Mouse (Mus musculus) embryonic facial prominence, embryonic 13.5 days (tissue): ENCODE data around the gene Vmn1r222. TPM values are rescaled to one million over a fixed set of nuclear protein-coding genes. Genes with fewer than 3 reads are reported as not detected.
"Not testable (repeated sequence)": the region's sequence is repeated elsewhere in the genome, so short reads cannot be mapped to it uniquely, and the experiment has no call there.

Source experiments
- ATAC-seq: fragments of 200-750 bp; cut with Nextera tagmentation; 2 replicates; pipeline ENCODE4 v1.8.0; 2017; ENCODE audit warnings: low read depth; ENCODE audit not compliant: insufficient number of reproducible peaks, insufficient read depth, low FRiP score, low TSS enrichment
- H3K27ac ChIP-seq: fragments of 300-500 bp; sonication (generic); 2 replicates; pipeline ENCODE4 v1.5.1; 2015; ENCODE audit warnings: moderate library complexity, mild to moderate bottlenecking, inconsistent platforms
- H3K27me3 ChIP-seq: fragments of 300-500 bp; sonication (generic); 2 replicates; pipeline ENCODE4 v1.6.1; 2015; ENCODE audit warnings: mild to moderate bottlenecking, inconsistent platforms
- H3K36me3 ChIP-seq: fragments of 300-500 bp; sonication (generic); 2 replicates; pipeline ENCODE4 v1.6.1; 2015; ENCODE audit warnings: mild to moderate bottlenecking, inconsistent platforms
- H3K4me1 ChIP-seq: fragments of 300-500 bp; sonication (generic); 2 replicates; pipeline ENCODE4 v1.6.1; 2015; ENCODE audit warnings: inconsistent platforms
- H3K4me2 ChIP-seq: fragments of 300-500 bp; sonication (generic); 2 replicates; pipeline ENCODE4 v1.6.1; 2015; ENCODE audit warnings: moderate library complexity, mild to moderate bottlenecking, inconsistent platforms
- H3K4me3 ChIP-seq: fragments of 300-500 bp; sonication (generic); 2 replicates; pipeline ENCODE4 v1.5.1; 2015; ENCODE audit warnings: mild to moderate bottlenecking, inconsistent platforms
- H3K9ac ChIP-seq: fragments of 300-500 bp; sonication (generic); 2 replicates; pipeline ENCODE4 v1.6.1; 2015; ENCODE audit warnings: mild to moderate bottlenecking, inconsistent platforms
- H3K9me3 ChIP-seq: fragments of 300-500 bp; sonication (generic); 2 replicates; pipeline ENCODE4 v1.6.1; 2016; ENCODE audit warnings: inconsistent platforms
- whole genome bisulfite sequencing: fragments of 180-500 bp; shearing (Covaris S2); methylation state at CpG from one replicate; pipeline ENCODE4 v1.1.7; 2015; ENCODE audit warnings: mixed read lengths; 5-methylcytosine and 5-hydroxymethylcytosine counted together
- polyA plus RNA-seq: library from polyadenylated mRNA; unstranded; fragments of >200 nt; fragmentation: Nextera tagmentation; extraction: Ambion mirVana; gene quantifications from 2 replicates; pipeline ENCODE4 v1.2.1, GENCODE M21; 2015

Gene Vmn1r222
- not detected in 2 replicates for polyA plus RNA-seq

GRCm38 (mm10) chr13:23235847-23236246 is at the start of gene Vmn1r222:
Gene Vmn1r222, minus strand, starts transcription at chr13:23235947.
- not testable (repeated sequence) for ATAC-seq, H3K4me2 ChIP-seq, H3K27ac ChIP-seq, H3K9me3 ChIP-seq, H3K27me3 ChIP-seq, H3K4me3 ChIP-seq, H3K36me3 ChIP-seq, H3K9ac ChIP-seq, H3K4me1 ChIP-seq

GRCm38 (mm10) chr13:23285191-23285920 is 49.6 kb upstream of the Vmn1r222 start:
- H3K27ac ChIP-seq = no peak overlapping the region
- ATAC-seq = 0 out of 2 replicates have a peak, but pooled peaks have one; percentile 37
- H3K9me3 ChIP-seq = no peaks in the 10 kb centered on the region
- no peaks in the 10 kb centered on the region for H3K36me3 ChIP-seq
- peak overlapping the region; percentile 78 for H3K4me2 ChIP-seq
- H3K9ac ChIP-seq = peak overlapping the region; percentile 68
- 2% methylated on average over 22 of the region's 22 CpGs for WGBS
- H3K4me3 ChIP-seq = peak overlapping the region; percentile 49
- H3K4me1 ChIP-seq = peaks cover 8% of the 10 kb centered on the region
- H3K27me3 ChIP-seq = peaks cover 47% of the 10 kb centered on the region

GRCm38 (mm10) chr13:23279992-23280391 is 44.2 kb upstream of the Vmn1r222 start:
- Histone ChIP-seq H3K4me2 (no peak overlapping the region), H3K4me3 (no peak overlapping the region), H3K9me3 (no peaks in the 10 kb centered on the region), H3K27ac (no peak overlapping the region), H3K27me3 (peaks cover 6% of the 10 kb centered on the region), H3K9ac (no peak overlapping the region), H3K4me1 (no peaks in the 10 kb centered on the region), H3K36me3 (no peaks in the 10 kb centered on the region)
- ATAC-seq = no peak
- WGBS = 94% methylated on average over 3 of the region's 3 CpGs

- Histone ChIP-seq H3K4me3 (no peak overlapping the region), H3K9ac (no peak overlapping the region), H3K27ac (no peak overlapping the region), H3K4me1 (no peaks in the 10 kb centered on the region), H3K27me3 (peaks cover 3% of the 10 kb centered on the region), H3K4me2 (no peak overlapping the region), H3K36me3 (no peaks in the 10 kb centered on the region), H3K9me3 (no peaks in the 10 kb centered on the region)
- ATAC-seq = no peak
- 80% methylated on average over 4 of the region's 4 CpGs for WGBS
These were observed 43.8 kb upstream of the Vmn1r222 start for GRCm38 (mm10) chr13:23279576-23279975.

- Histone ChIP-seq H3K36me3 (no peaks in the 10 kb centered on the region), H3K27ac (no peak overlapping the region), H3K4me1 (peaks cover 6% of the 10 kb centered on the region), H3K4me2 (peak overlapping the region; percentile 62), H3K9ac (peak overlapping the region; percentile 51), H3K9me3 (no peaks in the 10 kb centered on the region), H3K4me3 (peak overlapping the region; percentile 40), H3K27me3 (peaks cover 12% of the 10 kb centered on the region)
- 2% methylated on average over 34 of the region's 34 CpGs for WGBS
- ATAC-seq = no peak
These were observed 34.8 kb upstream of the Vmn1r222 start for GRCm38 (mm10) chr13:23270321-23271101.

- H3K9me3 ChIP-seq = no peaks in the 10 kb centered on the region
- 24% methylated on average over 11 of the region's 11 CpGs for WGBS
- H3K4me1 ChIP-seq = peaks cover 6% of the 10 kb centered on the region
- no peaks in the 10 kb centered on the region for H3K36me3 ChIP-seq
- no peak for ATAC-seq
- peak overlapping the region; percentile 62 for H3K4me2 ChIP-seq
- no peak overlapping the region for H3K27ac ChIP-seq
- peak overlapping the region; percentile 40 for H3K4me3 ChIP-seq
- no peak overlapping the region for H3K9ac ChIP-seq
- H3K27me3 ChIP-seq = peaks cover 12% of the 10 kb centered on the region
These were observed 33.9 kb upstream of the Vmn1r222 start for GRCm38 (mm10) chr13:23269681-23270080.

- not testable (repeated sequence) for H3K9me3 ChIP-seq, H3K27ac ChIP-seq, H3K4me1 ChIP-seq, ATAC-seq, H3K9ac ChIP-seq, H3K36me3 ChIP-seq, H3K4me3 ChIP-seq
- WGBS = 43% methylated on average over 4 of the region's 4 CpGs
- H3K27me3 ChIP-seq = peaks cover 12% of the 10 kb centered on the region
- H3K4me2 ChIP-seq = peak overlapping the region; percentile 62; the same call in 1 of the 2 replicates
These were observed 33.4 kb upstream of the Vmn1r222 start for GRCm38 (mm10) chr13:23269127-23269526.

- H3K9ac ChIP-seq, H3K27ac ChIP-seq, H3K4me1 ChIP-seq, H3K9me3 ChIP-seq, H3K4me2 ChIP-seq, H3K4me3 ChIP-seq, ATAC-seq, H3K36me3 ChIP-seq: not testable (repeated sequence)
- H3K27me3 ChIP-seq = peaks cover 12% of the 10 kb centered on the region
- WGBS = 76% methylated on average over 3 of the region's 3 CpGs
These were observed 32.9 kb upstream of the Vmn1r222 start for GRCm38 (mm10) chr13:23268606-23269005.

- no peak for ATAC-seq
- Histone ChIP-seq H3K4me2 (no peak overlapping the region), H3K4me1 (no peaks in the 10 kb centered on the region), H3K27ac (no peak overlapping the region), H3K9me3 (no peaks in the 10 kb centered on the region), H3K9ac (no peak overlapping the region), H3K36me3 (no peaks in the 10 kb centered on the region), H3K4me3 (no peak overlapping the region), H3K27me3 (no peaks in the 10 kb centered on the region)
- 95% methylated on average over 2 of the region's 2 CpGs for WGBS
These were observed 22.9 kb upstream of the Vmn1r222 start for GRCm38 (mm10) chr13:23258546-23259048.

GRCm38 (mm10) chr13:23246834-23247233 is 11.1 kb upstream of the Vmn1r222 start, which contains the start of gene Vmn1r223:
Gene Vmn1r223, plus strand, starts transcription at chr13:23247134.
- H3K4me3 ChIP-seq, H3K27me3 ChIP-seq, H3K4me2 ChIP-seq, H3K4me1 ChIP-seq, H3K27ac ChIP-seq, H3K9me3 ChIP-seq, H3K36me3 ChIP-seq, ATAC-seq, H3K9ac ChIP-seq: not testable (repeated sequence)
- WGBS = 74% methylated on average over 1 of the region's 1 CpGs

- not testable (repeated sequence) for H3K9ac ChIP-seq, H3K9me3 ChIP-seq, H3K27ac ChIP-seq, H3K36me3 ChIP-seq, H3K4me2 ChIP-seq, H3K4me1 ChIP-seq, H3K27me3 ChIP-seq, H3K4me3 ChIP-seq, ATAC-seq
- WGBS = 86% methylated on average over 2 of the region's 2 CpGs
These were observed 21.9 kb downstream of the Vmn1r222 start, which contains the start of gene Vmn1r221 for GRCm38 (mm10) chr13:23213827-23214226. Gene Vmn1r221, plus strand, starts transcription at chr13:23214127.
